Mouse (Mus musculus): ENCODE measurements around the gene Tmem215. TPM values are rescaled to one million over a fixed set of nuclear protein-coding genes. Genes with fewer than 3 reads are reported as not detected.

The Tmem215 gene
- polyA plus RNA-seq, 1 experiment from 2014 or later: not detected

Other genes with a start within 250 kb of the Tmem215 start
- 22.6 and 24.5 TPM in 2 replicates for gene Ddx58, start 232.4 kb upstream of the Tmem215 start, polyA plus RNA-seq (2015; fragmentation: Nextera tagmentation; extraction: Ambion mirVana)
- gene Smim27, start 202.6 kb upstream of the Tmem215 start, polyA plus RNA-seq (2015; fragmentation: Nextera tagmentation; extraction: Ambion mirVana): 60.4 and 62.3 TPM in 2 replicates
- 28.6 and 28.9 TPM in 2 replicates for gene Topors, start 202.3 kb upstream of the Tmem215 start, polyA plus RNA-seq (2015; fragmentation: Nextera tagmentation; extraction: Ambion mirVana)
- gene Ndufb6, start 192.8 kb upstream of the Tmem215 start, polyA plus RNA-seq (2015; fragmentation: Nextera tagmentation; extraction: Ambion mirVana): 352 and 368 TPM in 2 replicates
- 35.3 and 42.1 TPM in 2 replicates for gene Aptx, start 231.0 kb downstream of the Tmem215 start, polyA plus RNA-seq (2015; fragmentation: Nextera tagmentation; extraction: Ambion mirVana)
- gene Dnaja1, start 250.0 kb downstream of the Tmem215 start, polyA plus RNA-seq (2015; fragmentation: Nextera tagmentation; extraction: Ambion mirVana): 410 and 488 TPM in 2 replicates